Mouse (Mus musculus): ENCODE results near the gene Prss35.

DNA sequence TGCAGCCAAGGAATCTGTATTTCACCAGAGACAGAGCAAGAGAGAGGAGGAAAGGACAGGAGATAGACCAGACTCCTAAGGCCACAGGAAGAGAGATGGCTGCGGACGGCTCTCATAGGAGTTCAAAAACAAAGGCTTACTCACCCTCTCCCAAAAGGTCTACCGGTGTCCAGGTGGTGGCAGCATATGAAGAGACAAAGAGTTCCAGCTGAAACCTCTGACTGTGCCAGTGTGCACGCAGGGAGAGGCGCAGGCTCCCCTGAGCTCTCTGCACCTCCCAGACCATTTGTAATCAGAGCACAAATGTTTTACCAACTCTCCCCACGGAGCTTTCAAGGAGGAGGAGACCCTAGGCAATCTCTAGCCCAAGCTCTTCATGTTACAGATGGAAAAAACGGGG is 55.2 kb downstream of the Prss35 start:
- TF ChIP-seq TCF12 (IDR thresholded peaks at IDR 0.05; ENCODE audit: insufficient read depth, poor library complexity, severe bottlenecking) (no peak), MYOD1 (IDR thresholded peaks at IDR 0.05; ENCODE audit: control insufficient read depth in 1 of 3, insufficient read length in 2 of 3, low read depth in 2 of 3) (no peak), POLR2A (IDR thresholded peaks at IDR 0.05; ENCODE audit: insufficient read length, low read depth) (no peak), CEBPB (IDR thresholded peaks at IDR 0.05; ENCODE audit: insufficient read depth, poor library complexity, severe bottlenecking) (no peak), MYOG (IDR thresholded peaks at IDR 0.05; ENCODE audit: control insufficient read depth in 1 of 3, insufficient read depth in 1 of 3, insufficient read length in 2 of 3, low read depth in 2 of 3) (no peak), POLR2AphosphoS2 (IDR thresholded peaks at IDR 0.05; ENCODE audit: insufficient read length, low read depth) (no peak), MAX (IDR thresholded peaks at IDR 0.05; ENCODE audit: low read depth) (no peak), TCF3 (IDR thresholded peaks at IDR 0.05; ENCODE audit: insufficient read length, low read depth) (no peak)

Data from myocyte (in vitro differentiated cells).